In the genomic region with DNA sequence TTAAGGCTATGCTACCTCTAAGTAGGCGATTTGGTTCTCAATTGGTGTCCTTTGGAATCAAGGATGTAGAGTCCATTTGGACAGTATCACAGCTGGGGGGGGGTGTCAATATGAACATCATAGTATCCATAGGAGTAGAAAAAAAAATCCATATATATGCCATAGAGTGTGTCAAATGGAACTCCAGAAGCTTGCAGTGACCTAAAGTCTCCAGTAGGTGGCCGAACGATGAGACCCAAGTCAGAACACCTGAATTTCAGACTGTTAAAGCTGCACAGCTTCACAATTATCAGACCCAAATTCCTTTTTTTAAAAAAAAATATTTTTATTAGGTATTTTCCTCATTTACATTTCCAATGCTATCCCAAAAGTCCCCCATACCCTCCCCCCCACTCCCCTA, we compare ENCODE assay signal across 9 mouse cellular contexts. TPM values are rescaled to one million over a fixed set of nuclear protein-coding genes. Genes with fewer than 3 reads are reported as not detected.
A peak's percentile ranks its signal among the peaks of the same experiment; 100 is the strongest.
DNase-seq lines count a peak whose midpoint lies in the region; ATAC-seq and TF ChIP-seq lines count a peak whose summit lies in the region.
"Had no signal": no experiment of that assay in that cellular context is flagged by ENCODE, and none has a peak within 500 bp of the region (broad histone marks: within the 10 kb centered on the region; RNA-seq: fewer than 3 reads in every experiment).

No protein-coding gene starts in this region.

- H3K4me3 ChIP-seq in kidney, adult 2 months (ENCODE audit: insufficient read depth, low read depth, low read length) = no peak overlapping the region
- no peak overlapping the region for H3K4me3 ChIP-seq in neural tube, embryonic 13.5 days
- no peak overlapping the region for H3K4me3 ChIP-seq in neural tube, embryonic 15.5 days (replicated peaks)
- H3K4me3 ChIP-seq: embryonic facial prominence, embryonic 13.5 days had no signal

- no peak overlapping the region for H3K9ac ChIP-seq in neural tube, embryonic 13.5 days
- H3K9ac ChIP-seq in neural tube, embryonic 15.5 days (replicated peaks) = no peak overlapping the region
- H3K9ac ChIP-seq: embryonic facial prominence, embryonic 13.5 days had no signal

- H3K9me3 ChIP-seq in neural tube, embryonic 13.5 days = no peaks in the 10 kb centered on the region
- no peaks in the 10 kb centered on the region for H3K9me3 ChIP-seq in neural tube, embryonic 15.5 days (replicated peaks)
- H3K9me3 ChIP-seq: embryonic facial prominence, embryonic 13.5 days had no signal

- TF ChIP-seq CTCF in kidney, adult 2 months (conservative IDR thresholded peaks at IDR 0.05; ENCODE audit: insufficient read depth, insufficient read length, low read depth, low read length) = peak; percentile 43

- no peak for ATAC-seq in neural tube, embryonic 13.5 days (ENCODE audit: low read depth)
- ATAC-seq in neural tube, embryonic 15.5 days (ENCODE audit: low FRiP score) = no peak
- ATAC-seq in megakaryocyte-erythroid progenitor cell, adult 5-6 weeks (replicated peaks; ENCODE audit: low FRiP score, low TSS enrichment, poor library complexity, severe bottlenecking) = 0 out of 2 replicates have a peak, but pooled peaks have one; percentile 55
- ATAC-seq in frontal cortex, adult (ENCODE audit: low TSS enrichment) = no peak

- peak; percentile 27 for DNase-seq in kidney, adult 2 months
- DNase-seq in kidney, adult 11 months = no peak
- peak; percentile 55 to 57 for DNase-seq in cerebellum, postnatal 14 days
- no peak for DNase-seq in gastrocnemius, postnatal 25 days

- H3K4me2 ChIP-seq in neural tube, embryonic 13.5 days = 0 out of 2 replicates have a peak overlapping the region, but pooled peaks have one; percentile 65
- no peak overlapping the region; the same call in 1 of the 2 replicates for H3K4me2 ChIP-seq in neural tube, embryonic 15.5 days
- H3K4me2 ChIP-seq: embryonic facial prominence, embryonic 13.5 days had no signal

- no peaks in the 10 kb centered on the region for H3K27me3 ChIP-seq in kidney, adult 2 months (replicated peaks; ENCODE audit: control insufficient read depth, insufficient read depth, low read length)
- H3K27me3 ChIP-seq in neural tube, embryonic 13.5 days = 0 out of 2 replicates have a peak, but pooled peaks cover 7% of the 10 kb centered on the region
- H3K27me3 ChIP-seq in neural tube, embryonic 15.5 days (replicated peaks) = no peaks in the 10 kb centered on the region

- H3K36me3 ChIP-seq in kidney, adult 2 months (ENCODE audit: control insufficient read depth, insufficient read depth, low read length) = no peaks in the 10 kb centered on the region
- H3K36me3 ChIP-seq in neural tube, embryonic 13.5 days = no peaks in the 10 kb centered on the region
- no peaks in the 10 kb centered on the region for H3K36me3 ChIP-seq in neural tube, embryonic 15.5 days
- H3K36me3 ChIP-seq: embryonic facial prominence, embryonic 13.5 days had no signal

- TF ChIP-seq POLR2A in kidney, adult 2 months (IDR thresholded peaks at IDR 0.05; ENCODE audit: low read depth, low read length) = no peak

- H3K4me1 ChIP-seq in kidney, adult 2 months (ENCODE audit: control insufficient read depth, insufficient read depth, low read length) = no peaks in the 10 kb centered on the region
- H3K4me1 ChIP-seq in neural tube, embryonic 13.5 days (replicated peaks) = peaks cover 26% of the 10 kb centered on the region
- H3K4me1 ChIP-seq in neural tube, embryonic 15.5 days = peaks cover 17% of the 10 kb centered on the region

- 64% methylated on average over 3 of the region's 3 CpGs for WGBS in kidney, adult 2 months
- 53% methylated on average over 3 of the region's 3 CpGs for WGBS in neural tube, embryonic 13.5 days
- WGBS in neural tube, embryonic 15.5 days = 56% methylated on average over 3 of the region's 3 CpGs

- no peak overlapping the region for H3K27ac ChIP-seq in kidney, adult 2 months (ENCODE audit: insufficient read depth, low read depth, low read length)
- H3K27ac ChIP-seq in neural tube, embryonic 13.5 days (replicated peaks) = no peak overlapping the region
- no peak overlapping the region for H3K27ac ChIP-seq in neural tube, embryonic 15.5 days (replicated peaks)
- H3K27ac ChIP-seq: embryonic facial prominence, embryonic 13.5 days had no signal

RNA-seq across cellular contexts. Expression of a gene that starts 3.3 kb away (rescaled TPM):
- 1.2 and 1.6 TPM in 2 replicates for polyA plus RNA-seq in kidney, adult 2 months (2012; rRNA removed)
- polyA plus RNA-seq in neural tube, embryonic 13.5 days (2015; fragmentation: Nextera tagmentation; extraction: Ambion mirVana) = 50.8 and 53.3 TPM in 2 replicates
- polyA plus RNA-seq in neural tube, embryonic 15.5 days (2015; fragmentation: Nextera tagmentation; extraction: Ambion mirVana) = 34.5 and 40.3 TPM in 2 replicates
- not detected in 2 replicates for total RNA-seq in megakaryocyte-erythroid progenitor cell, adult 5-6 weeks (2014; fragmentation: Nextera tagmentation)
- not detected in 2 replicates for total RNA-seq in megakaryocyte-erythroid progenitor cell, adult 5-6 weeks (2017)
- 1 to 10 TPM; 1.2 to 2.1 TPM for total RNA-seq in gastrocnemius, postnatal 25 days (2021)

Comparison
In these comparisons a context has a peak if more than half of its experiments do, and no peak if none do; other contexts are left out.
1. DNase-seq: peak in kidney, adult 2 months (single experiment) and cerebellum, postnatal 14 days (2 of 2); none in kidney, adult 11 months (single experiment) and gastrocnemius, postnatal 25 days (single experiment).
2. RNA of a gene that starts 3.3 kb away (polyA plus RNA-seq): 50.8 to 53.3 TPM in neural tube, embryonic 13.5 days and 34.5 to 40.3 TPM in neural tube, embryonic 15.5 days; 1.2 to 1.6 TPM in kidney, adult 2 months; every median in the first group is over 10 times any median in the second.